Mouse (Mus musculus): ENCODE measurements around the gene Gm49416. TPM values are rescaled to one million over a fixed set of nuclear protein-coding genes. Genes with fewer than 3 reads are reported as not detected.

The Gm49416 gene
- polyA plus RNA-seq, 1 experiment from 2014 or later = not detected

DNA sequence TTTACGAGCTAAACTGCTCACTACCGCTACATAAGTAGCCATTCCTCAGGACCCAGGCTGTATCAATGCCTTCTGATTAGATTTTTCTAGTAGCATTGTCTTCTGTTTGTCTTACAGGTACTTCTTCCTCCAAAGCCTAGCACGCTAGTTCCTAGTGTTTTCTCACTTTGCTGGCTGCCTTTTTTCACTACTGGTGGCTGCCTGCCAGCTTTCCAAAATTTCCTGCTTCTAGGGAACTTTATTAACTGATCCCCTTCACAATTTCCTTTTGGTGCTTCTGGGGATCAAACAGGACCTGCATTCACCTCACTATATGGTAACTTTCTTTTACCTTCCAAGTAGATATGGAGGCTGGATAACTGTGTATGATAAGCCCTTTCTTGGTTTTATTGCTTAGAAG lies 10.4 kb downstream of the Gm49416 start:
- 41% methylated on average over 3 of the region's 3 CpGs for WGBS
- peak overlapping the region; percentile 97 for H3K9ac ChIP-seq (ENCODE audit: low read depth, low read length)
- H3K9me3 ChIP-seq (ENCODE audit: control insufficient read depth, low read length) = no peaks in the 10 kb centered on the region
- H3K4me3 ChIP-seq (ENCODE audit: low read depth, low read length) = peak overlapping the region; percentile 98
- H3K4me1 ChIP-seq (replicated peaks; ENCODE audit: control insufficient read depth, insufficient read depth, low read length) = peaks cover 25% of the 10 kb centered on the region
- DNase-seq (ENCODE audit: low spot score) (no peak), ATAC-seq (replicated peaks; ENCODE audit: low FRiP score) (no peak)
- H3K27ac ChIP-seq (ENCODE audit: low read depth, low read length) = no peak overlapping the region
- H3K36me3 ChIP-seq (ENCODE audit: control insufficient read depth, insufficient read depth, low read length) = peaks cover 20% of the 10 kb centered on the region; the same call in 1 of the 2 replicates
- no peaks in the 10 kb centered on the region for H3K27me3 ChIP-seq (replicated peaks; ENCODE audit: control insufficient read depth, insufficient read depth, low read length)
- H3K4me2 ChIP-seq = peak overlapping the region; percentile 87

DNA sequence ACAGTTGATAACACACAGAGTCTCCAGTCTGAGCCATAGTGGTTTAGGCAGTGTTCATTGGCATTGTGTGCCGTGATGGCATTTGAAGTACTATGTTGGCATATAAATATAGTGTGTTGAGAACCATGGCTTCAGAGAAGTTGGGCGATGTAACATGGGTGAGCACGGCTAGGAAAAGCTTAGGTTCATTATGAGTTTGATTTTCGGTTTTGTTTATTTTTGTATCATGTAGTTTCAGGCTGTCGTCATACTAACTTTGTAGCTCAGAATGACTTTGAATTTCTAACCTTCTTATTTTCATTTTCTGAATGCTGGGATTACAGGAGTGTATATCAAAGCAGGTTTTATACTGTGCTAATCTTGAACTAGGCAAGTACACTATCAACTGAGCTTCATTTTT lies 14.7 kb downstream of the Gm49416 start:
- peaks cover 8% of the 10 kb centered on the region for H3K4me1 ChIP-seq (replicated peaks; ENCODE audit: control insufficient read depth, insufficient read depth, low read length)
- 96% methylated on average over 5 of the region's 5 CpGs for WGBS
- no peak overlapping the region for H3K27ac ChIP-seq (ENCODE audit: low read depth, low read length)
- peaks cover 45% of the 10 kb centered on the region for H3K36me3 ChIP-seq (ENCODE audit: control insufficient read depth, insufficient read depth, low read length)
- ATAC-seq (replicated peaks; ENCODE audit: low FRiP score) = no peak
- H3K9me3 ChIP-seq (ENCODE audit: control insufficient read depth, low read length) = no peaks in the 10 kb centered on the region
- H3K9ac ChIP-seq (ENCODE audit: low read depth, low read length) = no peak overlapping the region
- DNase-seq (ENCODE audit: low spot score) = no peak
- no peak overlapping the region for H3K4me2 ChIP-seq
- no peak overlapping the region for H3K4me3 ChIP-seq (ENCODE audit: low read depth, low read length)
- no peaks in the 10 kb centered on the region for H3K27me3 ChIP-seq (replicated peaks; ENCODE audit: control insufficient read depth, insufficient read depth, low read length)

DNA sequence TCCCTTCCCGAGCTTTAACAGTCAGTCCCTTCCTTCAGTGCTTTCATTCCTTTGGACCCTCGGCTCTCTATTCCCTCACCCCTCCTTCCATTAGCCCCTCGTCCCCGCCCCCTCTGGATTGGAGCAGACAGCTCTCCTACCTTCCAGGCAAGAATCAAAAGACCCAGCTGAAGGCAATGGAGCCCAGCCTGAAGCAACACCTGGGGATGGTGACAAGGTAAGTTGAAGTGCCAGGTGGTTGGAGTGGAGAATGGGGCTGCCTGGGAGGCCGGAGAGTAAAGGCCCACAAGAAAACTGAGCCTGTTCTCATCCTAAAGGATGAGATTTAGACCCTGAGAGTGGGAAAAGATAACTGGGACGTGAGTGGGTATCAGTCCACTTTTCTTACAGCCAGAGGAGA lies 19.8 kb downstream of the Gm49416 start:
- Histone ChIP-seq H3K36me3 (ENCODE audit: control insufficient read depth, insufficient read depth, low read length) (peaks cover 81% of the 10 kb centered on the region), H3K27me3 (replicated peaks; ENCODE audit: control insufficient read depth, insufficient read depth, low read length) (no peaks in the 10 kb centered on the region), H3K4me1 (replicated peaks; ENCODE audit: control insufficient read depth, insufficient read depth, low read length) (no peaks in the 10 kb centered on the region), H3K9me3 (ENCODE audit: control insufficient read depth, low read length) (no peaks in the 10 kb centered on the region), H3K27ac (ENCODE audit: low read depth, low read length) (no peak overlapping the region), H3K4me3 (ENCODE audit: low read depth, low read length) (0 out of 2 replicates have a peak overlapping the region, but pooled peaks have one; percentile 5), H3K4me2 (no peak overlapping the region), H3K9ac (ENCODE audit: low read depth, low read length) (no peak overlapping the region)
- DNase-seq (ENCODE audit: low spot score) = no peak
- 86% methylated on average over 6 of the region's 6 CpGs for WGBS
- no peak for ATAC-seq (replicated peaks; ENCODE audit: low FRiP score)

DNA sequence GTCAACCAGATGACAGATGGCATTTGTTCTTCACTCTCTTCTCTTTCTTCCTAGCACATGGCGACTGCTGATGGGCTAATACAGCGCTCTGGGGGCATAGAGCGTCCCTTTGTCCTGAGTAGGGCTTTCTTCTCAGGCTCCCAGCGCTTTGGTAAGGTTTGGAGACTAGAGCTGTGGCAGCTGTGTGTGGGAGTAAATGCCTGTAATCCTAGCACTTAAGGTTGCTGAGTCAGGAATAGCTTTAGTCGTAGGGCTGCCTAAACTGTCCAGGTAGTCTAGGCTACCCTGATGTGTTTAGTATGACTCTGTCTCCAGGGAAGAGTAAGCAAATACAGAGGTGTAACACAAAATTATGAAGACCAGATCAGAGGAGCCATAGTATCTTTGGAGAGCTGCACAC lies 23.1 kb downstream of the Gm49416 start:
- ATAC-seq (replicated peaks; ENCODE audit: low FRiP score) (no peak), DNase-seq (ENCODE audit: low spot score) (no peak)
- Histone ChIP-seq H3K4me1 (replicated peaks; ENCODE audit: control insufficient read depth, insufficient read depth, low read length) (no peaks in the 10 kb centered on the region), H3K9ac (ENCODE audit: low read depth, low read length) (no peak overlapping the region), H3K27ac (ENCODE audit: low read depth, low read length) (no peak overlapping the region), H3K4me3 (ENCODE audit: low read depth, low read length) (no peak overlapping the region), H3K27me3 (replicated peaks; ENCODE audit: control insufficient read depth, insufficient read depth, low read length) (no peaks in the 10 kb centered on the region), H3K36me3 (ENCODE audit: control insufficient read depth, insufficient read depth, low read length) (peaks cover 92% of the 10 kb centered on the region), H3K9me3 (ENCODE audit: control insufficient read depth, low read length) (no peaks in the 10 kb centered on the region), H3K4me2 (no peak overlapping the region)
- WGBS = 94% methylated on average over 5 of the region's 5 CpGs

DNA sequence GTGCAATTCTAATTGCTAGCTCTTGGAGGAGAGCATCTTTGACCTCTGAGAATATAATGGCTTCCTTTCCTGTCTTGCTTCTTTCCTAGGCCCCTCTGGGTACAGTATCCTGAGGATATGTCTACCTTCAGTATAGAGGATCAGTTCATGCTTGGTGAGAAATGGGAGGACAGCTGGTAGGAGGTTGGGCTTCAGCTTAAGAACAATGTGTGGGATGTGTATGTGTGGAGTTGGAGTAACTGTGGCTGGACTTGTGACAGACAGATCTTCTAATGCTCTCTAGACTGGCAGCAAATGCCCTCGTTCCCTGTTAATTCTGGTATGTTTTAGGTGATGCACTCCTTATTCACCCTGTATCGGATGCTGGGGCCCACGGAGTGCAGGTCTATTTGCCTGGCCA lies 25.5 kb downstream of the Gm49416 start:
- Histone ChIP-seq H3K4me1 (replicated peaks; ENCODE audit: control insufficient read depth, insufficient read depth, low read length) (no peaks in the 10 kb centered on the region), H3K9ac (ENCODE audit: low read depth, low read length) (no peak overlapping the region), H3K27ac (ENCODE audit: low read depth, low read length) (no peak overlapping the region), H3K4me3 (ENCODE audit: low read depth, low read length) (no peak overlapping the region), H3K27me3 (replicated peaks; ENCODE audit: control insufficient read depth, insufficient read depth, low read length) (no peaks in the 10 kb centered on the region), H3K36me3 (ENCODE audit: control insufficient read depth, insufficient read depth, low read length) (peaks cover 70% of the 10 kb centered on the region), H3K9me3 (ENCODE audit: control insufficient read depth, low read length) (no peaks in the 10 kb centered on the region), H3K4me2 (no peak overlapping the region)
- no peak for ATAC-seq (replicated peaks; ENCODE audit: low FRiP score)
- 91% methylated on average over 3 of the region's 3 CpGs for WGBS
- no peak for DNase-seq (ENCODE audit: low spot score)

DNA sequence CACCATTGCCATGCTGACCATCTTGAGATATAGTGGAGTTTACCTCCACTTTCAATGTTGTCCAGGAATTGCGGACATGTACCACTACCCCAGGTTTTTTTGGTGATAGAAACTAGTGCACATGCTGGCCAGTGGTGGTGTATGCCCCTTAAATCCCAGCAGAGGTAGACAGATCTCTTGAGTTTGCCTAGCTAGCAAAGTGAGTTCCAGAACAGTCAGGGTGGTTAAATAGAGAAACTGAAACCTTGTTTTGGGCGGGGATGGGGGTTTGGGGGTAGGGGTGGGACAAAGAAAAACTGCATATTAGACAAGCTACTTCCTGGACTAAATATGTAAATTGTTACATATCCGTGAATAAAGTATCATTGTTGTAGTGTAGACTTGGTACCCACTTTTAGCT lies 30.3 kb downstream of the Gm49416 start:
- no peaks in the 10 kb centered on the region for H3K9me3 ChIP-seq (ENCODE audit: control insufficient read depth, low read length)
- no peak overlapping the region for H3K27ac ChIP-seq (ENCODE audit: low read depth, low read length)
- DNase-seq (ENCODE audit: low spot score) (no peak), ATAC-seq (replicated peaks; ENCODE audit: low FRiP score) (no peak)
- peaks cover 15% of the 10 kb centered on the region for H3K4me1 ChIP-seq (replicated peaks; ENCODE audit: control insufficient read depth, insufficient read depth, low read length)
- no peak overlapping the region for H3K4me3 ChIP-seq (ENCODE audit: low read depth, low read length)
- 77% methylated on average over 3 of the region's 3 CpGs for WGBS
- no peak overlapping the region for H3K9ac ChIP-seq (ENCODE audit: low read depth, low read length)
- no peaks in the 10 kb centered on the region for H3K27me3 ChIP-seq (replicated peaks; ENCODE audit: control insufficient read depth, insufficient read depth, low read length)
- no peak overlapping the region for H3K4me2 ChIP-seq
- peaks cover 29% of the 10 kb centered on the region for H3K36me3 ChIP-seq (ENCODE audit: control insufficient read depth, insufficient read depth, low read length)

DNA sequence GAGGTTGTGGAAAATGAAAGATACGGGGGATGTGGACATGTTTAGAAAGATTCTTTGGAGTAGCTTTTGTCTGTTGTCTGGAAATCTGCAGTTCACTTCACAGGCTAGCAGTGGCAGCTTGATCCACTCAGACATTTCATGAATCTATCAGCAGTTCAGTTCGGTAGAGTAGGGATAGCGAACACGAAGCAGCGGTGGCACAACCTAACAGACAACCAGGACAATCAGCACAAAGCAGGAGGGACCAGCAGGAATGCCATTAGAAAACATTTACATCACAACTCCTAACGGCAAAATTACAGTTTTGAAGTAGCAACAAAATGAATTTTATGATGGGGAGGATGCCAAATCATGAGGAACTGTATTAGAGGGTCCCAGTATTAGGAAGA lies 31.0 kb downstream of the Gm49416 start:
- Histone ChIP-seq H3K27me3 (replicated peaks; ENCODE audit: control insufficient read depth, insufficient read depth, low read length) (no peaks in the 10 kb centered on the region), H3K4me1 (replicated peaks; ENCODE audit: control insufficient read depth, insufficient read depth, low read length) (peaks cover 15% of the 10 kb centered on the region), H3K9me3 (ENCODE audit: control insufficient read depth, low read length) (no peaks in the 10 kb centered on the region), H3K9ac (ENCODE audit: low read depth, low read length) (peak overlapping the region; percentile 86), H3K36me3 (ENCODE audit: control insufficient read depth, insufficient read depth, low read length) (peaks cover 23% of the 10 kb centered on the region), H3K4me2 (peak overlapping the region; percentile 81), H3K27ac (ENCODE audit: low read depth, low read length) (peak overlapping the region; percentile 90), H3K4me3 (ENCODE audit: low read depth, low read length) (peak overlapping the region; percentile 84)
- WGBS = 57% methylated on average over 6 of the region's 6 CpGs
- no peak for ATAC-seq (replicated peaks; ENCODE audit: low FRiP score)
- no peak for DNase-seq (ENCODE audit: low spot score)

DNA sequence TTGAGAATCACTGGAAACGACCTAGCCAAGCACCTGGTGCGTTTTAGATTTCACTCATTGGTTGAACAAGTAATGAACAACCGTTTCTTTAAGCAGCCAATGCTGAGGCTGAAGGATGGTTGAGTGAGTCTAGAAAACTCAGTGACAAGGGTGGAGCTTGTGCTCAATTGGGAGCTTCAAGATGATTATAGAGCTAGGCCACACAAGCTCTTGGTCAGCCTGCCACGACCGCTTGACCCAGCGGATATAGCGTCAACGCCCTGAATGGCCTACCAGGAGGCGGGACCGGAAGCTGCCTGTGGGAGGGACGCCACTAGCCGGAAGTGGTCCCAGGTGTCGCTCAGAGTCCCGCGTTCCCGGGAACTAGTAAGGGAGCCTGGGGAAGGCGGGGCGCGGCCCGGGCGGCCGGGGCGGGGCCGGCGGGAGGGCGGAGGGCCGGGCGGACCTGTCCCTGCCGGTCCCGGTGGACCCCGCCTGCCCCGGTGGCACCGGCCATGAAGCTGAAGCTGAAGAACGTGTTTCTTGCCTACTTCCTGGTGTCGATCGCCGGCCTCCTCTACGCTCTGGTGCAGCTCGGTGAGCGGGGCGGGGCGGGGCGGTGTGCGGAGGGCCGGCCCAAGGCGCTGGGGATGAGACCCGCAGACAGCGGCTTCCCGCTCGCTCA lies 31.5 kb downstream of the Gm49416 start, which contains the start of gene B3gat3:
Gene B3gat3 (plus strand): TSS at position 302 of the 664 bp plus-strand sequence.
- H3K4me2 ChIP-seq = peak within 1 kb of the TSS; percentile 81
- no peaks in the 10 kb centered on the region for H3K9me3 ChIP-seq (ENCODE audit: control insufficient read depth, low read length)
- peak within 1 kb of the TSS; percentile 90 for H3K27ac ChIP-seq (ENCODE audit: low read depth, low read length)
- H3K36me3 ChIP-seq (ENCODE audit: control insufficient read depth, insufficient read depth, low read length) = peaks cover 18% of the 10 kb centered on the region
- ATAC-seq (replicated peaks; ENCODE audit: low FRiP score) = peak; percentile 95
- peak within 1 kb of the TSS; percentile 84 for H3K4me3 ChIP-seq (ENCODE audit: low read depth, low read length)
- H3K9ac ChIP-seq (ENCODE audit: low read depth, low read length) = peak within 1 kb of the TSS; percentile 86
- 2% methylated on average over 49 of the region's 50 CpGs for WGBS
- DNase-seq (ENCODE audit: low spot score) = peak; percentile 95
- peaks cover 15% of the 10 kb centered on the region for H3K4me1 ChIP-seq (replicated peaks; ENCODE audit: control insufficient read depth, insufficient read depth, low read length)
- no peaks in the 10 kb centered on the region for H3K27me3 ChIP-seq (replicated peaks; ENCODE audit: control insufficient read depth, insufficient read depth, low read length)

DNA sequence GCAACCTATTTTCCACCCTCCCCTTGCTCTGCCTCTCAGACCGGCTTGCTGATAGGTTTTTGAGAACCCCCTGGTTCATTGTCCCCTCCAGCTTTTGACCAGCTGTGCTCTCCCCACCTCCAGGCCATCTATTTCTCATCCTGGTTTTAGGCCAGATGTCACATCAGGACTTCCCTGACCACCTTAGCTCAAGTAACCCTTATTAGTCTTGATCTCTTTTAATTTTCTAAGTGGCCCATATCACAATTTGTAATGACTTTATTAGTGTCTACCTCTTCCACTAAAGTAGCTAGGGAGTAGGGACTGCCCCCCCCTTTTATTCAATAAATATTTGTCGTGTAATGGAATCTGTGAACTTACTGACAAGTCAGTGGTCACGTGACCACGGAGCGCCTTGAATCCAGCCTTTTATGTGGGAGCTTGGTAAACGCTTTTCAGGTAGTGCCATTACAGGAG lies 32.1 kb downstream of the Gm49416 start:
- peak overlapping the region; percentile 84 for H3K4me3 ChIP-seq (ENCODE audit: low read depth, low read length)
- H3K27me3 ChIP-seq (replicated peaks; ENCODE audit: control insufficient read depth, insufficient read depth, low read length) = no peaks in the 10 kb centered on the region
- no peaks in the 10 kb centered on the region for H3K9me3 ChIP-seq (ENCODE audit: control insufficient read depth, low read length)
- peaks cover 18% of the 10 kb centered on the region for H3K36me3 ChIP-seq (ENCODE audit: control insufficient read depth, insufficient read depth, low read length)
- ATAC-seq (replicated peaks; ENCODE audit: low FRiP score) = no peak
- WGBS = 1% methylated on average over 6 of the region's 6 CpGs
- H3K4me2 ChIP-seq = peak overlapping the region; percentile 81
- peak overlapping the region; percentile 90 for H3K27ac ChIP-seq (ENCODE audit: low read depth, low read length)
- peaks cover 15% of the 10 kb centered on the region for H3K4me1 ChIP-seq (replicated peaks; ENCODE audit: control insufficient read depth, insufficient read depth, low read length)
- H3K9ac ChIP-seq (ENCODE audit: low read depth, low read length) = peak overlapping the region; percentile 86
- no peak for DNase-seq (ENCODE audit: low spot score)
